Mouse (Mus musculus) kidney, embryonic 16.5 days (tissue): ENCODE results near the gene Olfr1507. TPM values are rescaled to one million over a fixed set of nuclear protein-coding genes. Genes with fewer than 3 reads are reported as not detected.

Source experiments
- ATAC-seq: fragments of 200-750 bp; cut with Nextera tagmentation; 2 replicates; pipeline ENCODE4 v1.8.0; 2017; ENCODE audit warnings: moderate TSS enrichment; ENCODE audit not compliant: low FRiP score, low TSS enrichment
- H3K27ac ChIP-seq: fragments of 300-500 bp; sonication (generic); 2 replicates; pipeline ENCODE4 v1.5.1; 2014; ENCODE audit warnings: low read length
- H3K27me3 ChIP-seq: fragments of 300-500 bp; sonication (generic); 2 replicates; pipeline ENCODE4 v1.6.1; 2014; ENCODE audit warnings: low read length, control low read depth, mixed read lengths; ENCODE audit not compliant: insufficient read depth
- H3K36me3 ChIP-seq: fragments of 300-500 bp; sonication (generic); 2 replicates; pipeline ENCODE4 v1.6.1; 2014; ENCODE audit warnings: low read length, control low read depth, mixed read lengths; ENCODE audit not compliant: insufficient read depth
- H3K4me1 ChIP-seq: fragments of 300-500 bp; sonication (generic); 2 replicates; pipeline ENCODE4 v1.6.1; 2014; ENCODE audit warnings: low read length, control low read depth, mixed read lengths; ENCODE audit not compliant: insufficient read depth
- H3K4me2 ChIP-seq: fragments of 300-500 bp; sonication (generic); replicated peaks from 2 replicates; pipeline ENCODE4 v1.6.1; 2014; ENCODE audit warnings: low read depth, low read length
- H3K4me3 ChIP-seq: fragments of 300-500 bp; sonication (generic); 2 replicates; pipeline ENCODE4 v1.5.1; 2014; ENCODE audit warnings: mild to moderate bottlenecking, low read length
- H3K9ac ChIP-seq: fragments of 300-500 bp; sonication (generic); replicated peaks from 2 replicates; pipeline ENCODE4 v1.6.1; 2014; ENCODE audit warnings: low read length
- H3K9me3 ChIP-seq: fragments of 300-500 bp; sonication (generic); 2 replicates; pipeline ENCODE4 v1.6.1; 2016; ENCODE audit warnings: low read length, control low read depth
- WGBS: fragments of 180-500 bp; shearing (Covaris S2); extraction: QIAGEN DNeasy Blood & Tissue Kit; methylation state at CpG from one replicate; pipeline ENCODE4 v1.1.7; 2014; 5-methylcytosine and 5-hydroxymethylcytosine counted together
- polyA plus RNA-seq: library from polyadenylated mRNA; unstranded; fragments of >200 nt; fragmentation: Nextera tagmentation; extraction: Ambion mirVana; gene quantifications from 2 replicates; pipeline ENCODE4 v1.2.1, GENCODE M21; 2015

Olfr1507 gene
- polyA plus RNA-seq = not detected in 2 replicates

- Histone ChIP-seq H3K36me3 (no peaks in the 10 kb centered on the region), H3K4me2 (no peak within 1 kb of the TSS), H3K4me1 (no peaks in the 10 kb centered on the region), H3K9ac (no peak within 1 kb of the TSS), H3K4me3 (no peak within 1 kb of the TSS), H3K27me3 (no peaks in the 10 kb centered on the region), H3K27ac (no peak within 1 kb of the TSS), H3K9me3 (no peaks in the 10 kb centered on the region)
- ATAC-seq = no peak
- 85% methylated on average over 4 of the region's 4 CpGs for WGBS
Measured at GRCm38 (mm10) chr14:52495516-52495915, at the start of gene Olfr1507. Gene Olfr1507 (minus strand): TSS chr14:52495749.

- no peaks in the 10 kb centered on the region for H3K27me3 ChIP-seq
- H3K4me3 ChIP-seq = no peak overlapping the region
- no peak overlapping the region for H3K27ac ChIP-seq
- H3K9me3 ChIP-seq = no peaks in the 10 kb centered on the region
- no peaks in the 10 kb centered on the region for H3K4me1 ChIP-seq
- H3K4me2 ChIP-seq = no peak overlapping the region
- WGBS = 100% methylated on average over 1 of the region's 1 CpGs
- no peak overlapping the region for H3K9ac ChIP-seq
- ATAC-seq = no peak
- H3K36me3 ChIP-seq = no peaks in the 10 kb centered on the region
Measured at GRCm38 (mm10) chr14:52533336-52533735, 37.8 kb upstream of the Olfr1507 start.

- no peaks in the 10 kb centered on the region for H3K4me1 ChIP-seq
- H3K9ac ChIP-seq = no peak overlapping the region
- no peak overlapping the region for H3K27ac ChIP-seq
- no peak overlapping the region for H3K4me3 ChIP-seq
- H3K4me2 ChIP-seq = no peak overlapping the region
- H3K36me3 ChIP-seq = no peaks in the 10 kb centered on the region
- H3K27me3 ChIP-seq = no peaks in the 10 kb centered on the region
- WGBS = 92% methylated on average over 1 of the region's 1 CpGs
- ATAC-seq = no peak
- no peaks in the 10 kb centered on the region for H3K9me3 ChIP-seq
Measured at GRCm38 (mm10) chr14:52524952-52525351, 29.4 kb upstream of the Olfr1507 start.

GRCm38 (mm10) chr14:52467395-52467794 is 28.2 kb downstream of the Olfr1507 start, which contains the start of gene Olfr1508:
Gene Olfr1508 (minus strand): TSS chr14:52467495.
- no peak within 1 kb of the TSS for H3K27ac ChIP-seq
- H3K4me3 ChIP-seq = no peak within 1 kb of the TSS
- WGBS = 64% methylated on average over 2 of the region's 2 CpGs
- no peaks in the 10 kb centered on the region for H3K4me1 ChIP-seq
- H3K36me3 ChIP-seq = no peaks in the 10 kb centered on the region
- H3K4me2 ChIP-seq = no peak within 1 kb of the TSS
- no peak within 1 kb of the TSS for H3K9ac ChIP-seq
- H3K9me3 ChIP-seq = no peaks in the 10 kb centered on the region
- ATAC-seq = no peak
- H3K27me3 ChIP-seq = no peaks in the 10 kb centered on the region

- Histone ChIP-seq H3K36me3 (no peaks in the 10 kb centered on the region), H3K4me1 (no peaks in the 10 kb centered on the region), H3K27me3 (no peaks in the 10 kb centered on the region), H3K9me3 (no peaks in the 10 kb centered on the region), H3K4me2 (no peak overlapping the region), H3K9ac (no peak overlapping the region), H3K27ac (no peak overlapping the region), H3K4me3 (no peak overlapping the region)
- ATAC-seq = no peak
- 64% methylated on average over 1 of the region's 1 CpGs for WGBS
Measured at GRCm38 (mm10) chr14:52465738-52466137, 29.8 kb downstream of the Olfr1507 start.

GRCm38 (mm10) chr14:52461928-52462327 is 33.6 kb downstream of the Olfr1507 start:
- H3K36me3 ChIP-seq = no peaks in the 10 kb centered on the region
- no peaks in the 10 kb centered on the region for H3K9me3 ChIP-seq
- no peak for ATAC-seq
- H3K27me3 ChIP-seq = no peaks in the 10 kb centered on the region
- H3K4me1 ChIP-seq = no peaks in the 10 kb centered on the region
- H3K9ac ChIP-seq = no peak overlapping the region
- no peak overlapping the region for H3K4me2 ChIP-seq
- no peak overlapping the region for H3K27ac ChIP-seq
- no peak overlapping the region for H3K4me3 ChIP-seq

- no peak overlapping the region for H3K9ac ChIP-seq
- WGBS = 83% methylated on average over 8 of the region's 8 CpGs
- no peak for ATAC-seq
Measured at GRCm38 (mm10) chr14:52451138-52451537, 44.4 kb downstream of the Olfr1507 start.

GRCm38 (mm10) chr14:52442690-52443089 is 52.9 kb downstream of the Olfr1507 start, which contains the start of gene Olfr1509:
Gene Olfr1509 (plus strand): TSS chr14:52442990.
- Histone ChIP-seq H3K9me3 (no peaks in the 10 kb centered on the region), H3K4me2 (no peak within 1 kb of the TSS), H3K36me3 (no peaks in the 10 kb centered on the region), H3K27ac (no peak within 1 kb of the TSS), H3K9ac (no peak within 1 kb of the TSS), H3K4me1 (no peaks in the 10 kb centered on the region), H3K27me3 (no peaks in the 10 kb centered on the region), H3K4me3 (no peak within 1 kb of the TSS)
- no peak for ATAC-seq

More at GRCm38 (mm10) chr14:52451138-52451537, 44.4 kb downstream of the Olfr1507 start:
- Histone ChIP-seq H3K4me3 (no peak overlapping the region), H3K27me3 (no peaks in the 10 kb centered on the region), H3K36me3 (no peaks in the 10 kb centered on the region), H3K27ac (no peak overlapping the region), H3K9me3 (no peaks in the 10 kb centered on the region), H3K4me1 (no peaks in the 10 kb centered on the region), H3K4me2 (no peak overlapping the region)

Other genes with a start within 250 kb of the Olfr1507 start
- gene Chd8, start 238.0 kb downstream of the Olfr1507 start, polyA plus RNA-seq = 27.5 and 34.9 TPM in 2 replicates
- 43.6 and 46.2 TPM in 2 replicates for gene Tox4, start 216.6 kb downstream of the Olfr1507 start, polyA plus RNA-seq
- 23.3 and 24.4 TPM in 2 replicates for gene Rab2b, start 216.2 kb downstream of the Olfr1507 start, polyA plus RNA-seq
- 51.7 and 57.0 TPM in 2 replicates for gene Mettl3, start 190.6 kb downstream of the Olfr1507 start, polyA plus RNA-seq
- 39.1 and 46.0 TPM in 2 replicates for gene Sall2, start 167.0 kb downstream of the Olfr1507 start, polyA plus RNA-seq
- gene Olfr1513, start 139.3 kb downstream of the Olfr1507 start, polyA plus RNA-seq = not detected in 2 replicates
- gene Olfr1512, start 116.6 kb downstream of the Olfr1507 start, polyA plus RNA-seq = not detected in 2 replicates
- not detected in 2 replicates for gene Olfr1511, start 98.4 kb downstream of the Olfr1507 start, polyA plus RNA-seq
- not detected in 2 replicates for gene Olfr1510, start 81.4 kb downstream of the Olfr1507 start, polyA plus RNA-seq
- gene Olfr1509, start 52.8 kb downstream of the Olfr1507 start, polyA plus RNA-seq = not detected in 2 replicates
- not detected in 2 replicates for gene Olfr1508, start 28.3 kb downstream of the Olfr1507 start, polyA plus RNA-seq